Mouse (Mus musculus): ENCODE measurements around the gene Ophn1. TPM values are rescaled to one million over a fixed set of nuclear protein-coding genes. Genes with fewer than 3 reads are reported as not detected.

The Ophn1 gene
- polyA plus RNA-seq, 1 experiment from 2014 or later, result 43.8 TPM

GRCm38 (mm10) chrX:98774247-98774950, 116.4 kb downstream of the Ophn1 start:
- Histone ChIP-seq H3K27ac (no peak overlapping the region), H3K9me3 (no peaks in the 10 kb centered on the region), H3K27me3 (no peaks in the 10 kb centered on the region), H3K9ac (replicated peaks) (no peak overlapping the region), H3K4me2 (replicated peaks) (no peak overlapping the region), H3K4me3 (replicated peaks) (no peak overlapping the region), H3K4me1 (replicated peaks) (no peaks in the 10 kb centered on the region), H3K36me3 (no peaks in the 10 kb centered on the region)
- WGBS, result 86% methylated on average over 4 of the region's 4 CpGs
- ATAC-seq, result no peak

DNA sequence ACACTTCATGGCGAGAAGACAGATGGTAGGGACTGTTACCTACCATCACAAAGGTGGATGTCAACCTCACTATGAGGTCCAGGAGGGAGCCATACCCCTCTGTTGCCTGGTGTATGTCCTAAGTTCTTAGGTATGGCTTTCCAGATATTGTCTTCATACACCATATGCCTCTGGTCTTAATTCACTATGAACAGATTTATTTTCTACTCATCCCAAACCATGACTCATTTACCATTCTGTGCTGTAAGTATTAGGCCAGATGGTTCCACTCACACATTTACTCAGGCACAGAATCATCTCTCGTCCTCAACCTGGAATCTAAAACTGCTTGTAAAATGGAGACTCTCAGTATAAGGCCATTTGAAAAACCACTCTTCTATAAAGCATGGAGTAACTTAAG, 135.7 kb downstream of the Ophn1 start:
- H3K4me1 ChIP-seq (replicated peaks), result no peaks in the 10 kb centered on the region
- H3K9me3 ChIP-seq, result no peaks in the 10 kb centered on the region
- H3K4me2 ChIP-seq (replicated peaks), result no peak overlapping the region
- no peak for ATAC-seq
- no peaks in the 10 kb centered on the region for H3K36me3 ChIP-seq
- H3K27ac ChIP-seq, result no peak overlapping the region
- H3K9ac ChIP-seq (replicated peaks), result no peak overlapping the region
- H3K27me3 ChIP-seq, result no peaks in the 10 kb centered on the region
- 83% methylated on average over 2 of the region's 2 CpGs for WGBS
- H3K4me3 ChIP-seq (replicated peaks), result no peak overlapping the region

DNA sequence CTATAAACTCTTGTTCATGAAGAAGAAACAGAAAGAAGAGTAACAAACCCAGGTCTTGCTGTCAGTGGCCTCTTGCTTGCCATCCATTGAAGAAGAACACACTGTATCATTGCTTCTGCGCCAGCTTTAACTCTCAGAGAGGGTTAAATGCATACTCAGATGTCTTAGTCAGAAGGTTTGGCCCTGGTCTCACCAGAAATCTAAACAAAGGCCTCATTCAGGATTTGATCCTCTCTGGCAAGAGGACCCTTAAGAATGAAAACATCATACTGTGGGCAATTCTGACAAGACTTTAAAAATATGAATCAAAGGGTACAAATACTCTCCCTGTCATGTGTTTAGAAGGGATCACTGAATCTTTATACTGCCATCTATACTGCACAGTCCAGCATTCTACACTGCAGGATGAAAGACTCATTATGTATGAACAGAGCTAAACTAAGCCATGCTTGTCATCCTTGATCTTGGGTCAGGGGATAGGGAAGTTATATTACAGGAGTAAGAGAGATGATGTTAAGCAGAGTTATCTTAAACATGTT, 139.5 kb downstream of the Ophn1 start:
- no peak overlapping the region for H3K27ac ChIP-seq
- ATAC-seq, result no peak
- H3K4me1 ChIP-seq (replicated peaks), result no peaks in the 10 kb centered on the region
- H3K9me3 ChIP-seq, result no peaks in the 10 kb centered on the region
- no peak overlapping the region for H3K4me3 ChIP-seq (replicated peaks)
- 74% methylated on average over 1 of the region's 1 CpGs for WGBS
- H3K4me2 ChIP-seq (replicated peaks), result no peak overlapping the region
- H3K9ac ChIP-seq (replicated peaks), result no peak overlapping the region
- no peaks in the 10 kb centered on the region for H3K27me3 ChIP-seq
- no peaks in the 10 kb centered on the region for H3K36me3 ChIP-seq

DNA sequence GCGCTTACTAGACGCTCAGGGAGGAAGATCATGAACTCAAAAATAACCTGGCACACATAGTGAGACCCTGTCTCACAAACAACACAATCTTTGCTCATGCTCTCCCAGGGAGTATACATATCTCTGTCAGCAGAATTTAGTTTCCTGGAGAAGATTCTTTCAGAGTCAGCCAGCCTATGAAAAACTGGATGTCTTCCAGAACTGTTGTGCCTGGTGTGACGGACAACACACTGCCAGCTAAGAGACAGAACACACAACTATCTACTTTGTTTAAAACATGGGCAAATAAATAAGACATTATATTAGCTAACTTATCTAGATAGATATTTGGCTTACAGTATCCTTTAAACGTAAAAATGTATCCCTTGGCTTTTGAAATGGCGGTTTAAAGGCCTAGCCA, 154.1 kb downstream of the Ophn1 start:
- H3K36me3 ChIP-seq, result 0 out of 2 replicates have a peak, but pooled peaks cover 2% of the 10 kb centered on the region
- WGBS, result 90% methylated on average over 5 of the region's 5 CpGs
- no peak overlapping the region for H3K4me2 ChIP-seq (replicated peaks)
- no peak for ATAC-seq
- no peaks in the 10 kb centered on the region for H3K4me1 ChIP-seq (replicated peaks)
- no peak overlapping the region for H3K9ac ChIP-seq (replicated peaks)
- 0 out of 2 replicates have a peak, but pooled peaks cover 4% of the 10 kb centered on the region for H3K9me3 ChIP-seq
- no peak overlapping the region for H3K4me3 ChIP-seq (replicated peaks)
- H3K27ac ChIP-seq, result no peak overlapping the region
- H3K27me3 ChIP-seq, result no peaks in the 10 kb centered on the region

GRCm38 (mm10) chrX:98722991-98723390, 167.8 kb downstream of the Ophn1 start:
- no peak overlapping the region for H3K4me3 ChIP-seq (replicated peaks)
- no peaks in the 10 kb centered on the region for H3K27me3 ChIP-seq
- no peak overlapping the region for H3K27ac ChIP-seq
- H3K9me3 ChIP-seq, result no peaks in the 10 kb centered on the region
- 90% methylated on average over 10 of the region's 10 CpGs for WGBS
- no peaks in the 10 kb centered on the region for H3K4me1 ChIP-seq (replicated peaks)
- no peak overlapping the region for H3K4me2 ChIP-seq (replicated peaks)
- no peaks in the 10 kb centered on the region for H3K36me3 ChIP-seq
- ATAC-seq, result no peak
- no peak overlapping the region for H3K9ac ChIP-seq (replicated peaks)

- Histone ChIP-seq H3K9me3 (no peaks in the 10 kb centered on the region), H3K36me3 (no peaks in the 10 kb centered on the region), H3K4me2 (replicated peaks) (no peak overlapping the region), H3K27ac (no peak overlapping the region), H3K9ac (replicated peaks) (no peak overlapping the region), H3K4me1 (replicated peaks) (no peaks in the 10 kb centered on the region), H3K4me3 (replicated peaks) (no peak overlapping the region), H3K27me3 (no peaks in the 10 kb centered on the region)
- no peak for ATAC-seq
Observed at GRCm38 (mm10) chrX:98707766-98708165, 183.1 kb downstream of the Ophn1 start.

DNA sequence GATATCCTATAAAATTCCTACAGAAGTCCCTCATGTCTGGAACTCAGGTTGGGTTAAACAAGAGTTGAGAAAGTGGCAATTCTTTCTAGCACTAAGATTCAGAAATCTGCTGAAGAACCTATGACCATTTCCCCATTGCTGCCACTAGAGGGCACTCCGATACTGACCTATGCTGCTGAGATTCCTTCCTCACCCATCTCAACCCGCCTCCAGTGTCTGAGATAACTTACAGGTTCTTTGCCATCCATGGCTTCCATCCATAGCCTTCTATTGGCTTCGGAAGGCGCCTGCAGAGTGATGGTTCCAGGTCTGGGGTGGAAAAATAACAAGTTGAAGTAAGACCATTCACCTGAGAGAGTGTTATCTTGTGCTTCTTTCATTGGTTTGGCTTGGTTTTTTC, 189.2 kb downstream of the Ophn1 start:
- 27% methylated on average over 4 of the region's 4 CpGs for WGBS
- Histone ChIP-seq H3K4me1 (replicated peaks) (no peaks in the 10 kb centered on the region), H3K36me3 (no peaks in the 10 kb centered on the region), H3K9ac (replicated peaks) (no peak overlapping the region), H3K4me2 (replicated peaks) (no peak overlapping the region), H3K27me3 (no peaks in the 10 kb centered on the region), H3K4me3 (replicated peaks) (no peak overlapping the region), H3K27ac (no peak overlapping the region), H3K9me3 (no peaks in the 10 kb centered on the region)
- peak; percentile 79; the same call in 1 of the 2 replicates for ATAC-seq

DNA sequence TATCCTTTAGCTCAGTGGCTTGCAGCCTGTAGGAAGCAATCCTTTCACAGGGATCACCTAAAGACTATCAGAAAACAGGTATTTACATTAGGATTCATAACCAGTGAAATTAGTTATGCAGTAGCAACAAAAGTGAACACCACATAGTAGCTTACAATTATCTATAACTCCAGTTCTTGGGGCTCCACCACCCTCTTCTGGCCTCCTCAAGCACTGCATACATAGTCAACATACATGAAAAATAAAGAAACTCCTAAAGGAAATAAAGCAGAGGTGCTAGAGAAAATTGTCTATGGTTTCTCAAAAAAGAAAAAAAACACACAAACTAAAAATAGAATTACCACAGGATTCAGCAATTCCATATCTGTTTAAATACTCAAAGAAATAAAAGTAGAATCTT, 208.2 kb downstream of the Ophn1 start:
- Histone ChIP-seq H3K4me1 (replicated peaks) (no peaks in the 10 kb centered on the region), H3K4me2 (replicated peaks) (no peak overlapping the region), H3K4me3 (replicated peaks) (no peak overlapping the region), H3K9ac (replicated peaks) (no peak overlapping the region), H3K9me3 (no peaks in the 10 kb centered on the region), H3K27ac (no peak overlapping the region), H3K36me3 (no peaks in the 10 kb centered on the region), H3K27me3 (no peaks in the 10 kb centered on the region)
- ATAC-seq, result no peak

DNA sequence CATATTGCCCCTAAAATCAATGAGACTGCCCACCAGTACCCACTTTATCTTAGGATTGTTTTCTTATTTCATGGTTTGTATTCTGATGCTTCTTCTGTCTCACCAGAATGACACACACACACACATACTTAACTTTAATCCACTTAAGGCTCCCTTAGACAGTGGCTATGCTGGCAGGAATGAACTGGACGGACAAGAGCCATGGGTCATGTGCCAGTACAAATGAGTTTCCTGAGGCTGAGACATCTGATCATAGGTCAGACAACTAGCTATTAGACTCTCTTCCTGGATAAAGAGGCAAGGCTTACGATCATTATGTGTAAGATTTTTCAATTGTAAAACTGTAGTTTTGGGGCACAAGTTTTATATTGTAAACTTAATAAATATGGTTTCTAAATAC, 209.5 kb downstream of the Ophn1 start:
- 83% methylated on average over 2 of the region's 2 CpGs for WGBS
- no peak overlapping the region for H3K9ac ChIP-seq (replicated peaks)
- H3K4me2 ChIP-seq (replicated peaks), result no peak overlapping the region
- no peaks in the 10 kb centered on the region for H3K36me3 ChIP-seq
- H3K27ac ChIP-seq, result no peak overlapping the region
- no peak for ATAC-seq
- no peaks in the 10 kb centered on the region for H3K27me3 ChIP-seq
- H3K4me1 ChIP-seq (replicated peaks), result no peaks in the 10 kb centered on the region
- H3K9me3 ChIP-seq, result no peaks in the 10 kb centered on the region
- no peak overlapping the region for H3K4me3 ChIP-seq (replicated peaks)

DNA sequence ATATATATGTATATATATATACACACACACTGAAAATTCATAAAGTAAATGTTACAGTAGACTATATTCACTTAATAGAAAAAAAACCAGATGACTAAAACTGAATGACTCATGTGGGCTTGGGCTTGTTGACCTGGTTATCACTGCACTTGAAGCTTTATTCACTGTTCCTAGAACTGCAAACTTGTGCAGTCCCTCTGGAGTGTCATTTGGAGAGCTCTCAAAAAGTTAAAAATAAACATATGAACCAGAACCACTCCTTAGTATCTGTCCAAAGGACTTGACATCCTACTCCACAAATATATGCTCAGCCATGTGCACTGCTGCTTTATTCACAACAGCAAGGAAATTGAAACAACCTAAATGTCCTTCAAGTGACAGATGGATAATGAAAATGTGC, 219.8 kb downstream of the Ophn1 start:
- no peak overlapping the region for H3K9ac ChIP-seq (replicated peaks)
- no peak overlapping the region for H3K27ac ChIP-seq
- ATAC-seq, result no peak
- H3K9me3 ChIP-seq, result no peaks in the 10 kb centered on the region
- no peaks in the 10 kb centered on the region for H3K27me3 ChIP-seq
- no peak overlapping the region for H3K4me3 ChIP-seq (replicated peaks)
- H3K4me2 ChIP-seq (replicated peaks), result no peak overlapping the region
- H3K36me3 ChIP-seq, result no peaks in the 10 kb centered on the region
- no peaks in the 10 kb centered on the region for H3K4me1 ChIP-seq (replicated peaks)

GRCm38 (mm10) chrX:98651431-98651830, 239.4 kb downstream of the Ophn1 start:
- Histone ChIP-seq H3K27me3 (no peaks in the 10 kb centered on the region), H3K4me2 (replicated peaks) (no peak overlapping the region), H3K4me3 (replicated peaks) (no peak overlapping the region), H3K36me3 (no peaks in the 10 kb centered on the region), H3K4me1 (replicated peaks) (no peaks in the 10 kb centered on the region), H3K9me3 (no peaks in the 10 kb centered on the region), H3K9ac (replicated peaks) (no peak overlapping the region), H3K27ac (no peak overlapping the region)
- no peak for ATAC-seq

- no peaks in the 10 kb centered on the region for H3K9me3 ChIP-seq
- ATAC-seq, result no peak
- H3K4me2 ChIP-seq (replicated peaks), result no peak overlapping the region
- no peaks in the 10 kb centered on the region for H3K4me1 ChIP-seq (replicated peaks)
- H3K36me3 ChIP-seq, result no peaks in the 10 kb centered on the region
- H3K27ac ChIP-seq, result no peak overlapping the region
- H3K27me3 ChIP-seq, result no peaks in the 10 kb centered on the region; the same call in 1 of the 2 replicates
- H3K9ac ChIP-seq (replicated peaks), result no peak overlapping the region
- 38% methylated on average over 3 of the region's 3 CpGs for WGBS
- H3K4me3 ChIP-seq (replicated peaks), result no peak overlapping the region
Observed at GRCm38 (mm10) chrX:98628666-98629404, 262.0 kb downstream of the Ophn1 start.
